Mouse (Mus musculus) cerebellum, adult 2 months (tissue): ENCODE results near the gene Pou6f1. TPM values are rescaled to one million over a fixed set of nuclear protein-coding genes. Genes with fewer than 3 reads are reported as not detected.
A peak's percentile ranks its signal among the peaks of the same experiment; 100 is the strongest.

Experiments
- DNase-seq, 2 experiments: peaks; one replicate each; pipeline ENCODE4 v3.0.0; 2021
- H3K27ac ChIP-seq: fragments of 200-500 bp; 2 replicates; pipeline ENCODE4 v1.5.1; 2012; ENCODE audit warnings: low read length, control low read depth, inconsistent platforms; ENCODE audit not compliant: insufficient read depth
- H3K27me3 ChIP-seq: fragments of 200-500 bp; 2 replicates; pipeline ENCODE4 v1.6.1; 2012; ENCODE audit warnings: inconsistent platforms, mild to moderate bottlenecking, low read length, moderate library complexity; ENCODE audit not compliant: control insufficient read depth, insufficient read depth
- H3K4me1 ChIP-seq: fragments of 200-500 bp; 2 replicates; pipeline ENCODE4 v1.6.1; 2011; ENCODE audit warnings: low read length; ENCODE audit not compliant: control insufficient read depth, insufficient read depth
- H3K4me3 ChIP-seq: fragments of 200-500 bp; replicated peaks from 2 replicates; pipeline ENCODE3; 2011; ENCODE audit warnings: mild to moderate bottlenecking, low read depth, low read length, control low read depth; ENCODE audit not compliant: insufficient read depth
- CTCF ChIP-seq: fragments of 200-500 bp; IDR thresholded peaks from 2 replicates; pipeline ENCODE4 v1.5.1; 2011; ENCODE audit warnings: low read depth, mild to moderate bottlenecking, control low read depth, low read length, moderate library complexity, borderline replicate concordance; ENCODE audit not compliant: insufficient read depth
- POLR2A ChIP-seq: fragments of 200-500 bp; IDR thresholded peaks from 2 replicates; pipeline ENCODE4 v1.6.1; 2011; ENCODE audit warnings: low read length, control low read depth, borderline replicate concordance; ENCODE audit not compliant: insufficient read depth
- WGBS: fragments of 180-500 bp; shearing (Covaris S2); methylation state at CpG from one replicate; pipeline ENCODE4 v1.1.7; 2018; 5-methylcytosine and 5-hydroxymethylcytosine counted together
- polyA plus RNA-seq: library from polyadenylated mRNA; depleted of rRNA; stranded (reverse); fragments of >200 nt; gene quantifications from 2 replicates; pipeline ENCODE4 v1.2.3, GENCODE M21; 2012

Gene Pou6f1
- polyA plus RNA-seq, 1 experiment: 63.9 TPM

GRCm38 (mm10) chr15:100600696-100601272, 1.0 kb upstream of the Pou6f1 start:
- peak in 1 of 2 experiments; percentile 28 for DNase-seq
- WGBS: 56% methylated on average over 21 of the region's 21 CpGs
- H3K4me1 ChIP-seq: peaks cover 7% of the 10 kb centered on the region
- H3K4me3 ChIP-seq: peak overlapping the region; percentile 13
- TF ChIP-seq CTCF (no peak), POLR2A (no peak)
- H3K27ac ChIP-seq: no peak overlapping the region
- H3K27me3 ChIP-seq: no peaks in the 10 kb centered on the region

GRCm38 (mm10) chr15:100600047-100600695, 387 bp upstream of the Pou6f1 start:
- TF ChIP-seq POLR2A (no peak), CTCF (peak; percentile 47; the same call in 1 of the 2 replicates)
- peaks cover 7% of the 10 kb centered on the region; the same call in 1 of the 2 replicates for H3K4me1 ChIP-seq
- DNase-seq: peak; percentile 77 to 79
- no peaks in the 10 kb centered on the region for H3K27me3 ChIP-seq
- 2% methylated on average over 35 of the region's 35 CpGs for WGBS
- H3K27ac ChIP-seq: no peak overlapping the region
- peak overlapping the region; percentile 94 for H3K4me3 ChIP-seq

GRCm38 (mm10) chr15:100598883-100599275, 905 bp downstream of the Pou6f1 start:
- WGBS: 1% methylated on average over 12 of the region's 12 CpGs
- Histone ChIP-seq H3K4me3 (peak overlapping the region; percentile 94), H3K4me1 (peaks cover 7% of the 10 kb centered on the region; the same call in 1 of the 2 replicates), H3K27me3 (no peaks in the 10 kb centered on the region), H3K27ac (no peak overlapping the region)
- TF ChIP-seq POLR2A (peak; percentile 30; the same call in 1 of the 2 replicates), CTCF (no peak)
- DNase-seq: peak; percentile 48 to 62

- 49% methylated on average over 9 of the region's 9 CpGs for WGBS
- Histone ChIP-seq H3K27ac (no peak overlapping the region), H3K27me3 (no peaks in the 10 kb centered on the region), H3K4me3 (peak overlapping the region; percentile 94), H3K4me1 (peaks cover 7% of the 10 kb centered on the region; the same call in 1 of the 2 replicates)
- DNase-seq: no peak
- no peak for TF ChIP-seq POLR2A
- TF ChIP-seq CTCF: no peak
These were observed 1.4 kb downstream of the Pou6f1 start for GRCm38 (mm10) chr15:100598287-100598882.

GRCm38 (mm10) chr15:100592817-100593216, 7.0 kb downstream of the Pou6f1 start:
- WGBS: 90% methylated on average over 6 of the region's 6 CpGs

GRCm38 (mm10) chr15:100590436-100590835, 9.3 kb downstream of the Pou6f1 start:
- no peak overlapping the region for H3K27ac ChIP-seq
- WGBS: 78% methylated on average over 8 of the region's 8 CpGs
- no peak for DNase-seq
- no peaks in the 10 kb centered on the region for H3K27me3 ChIP-seq
- no peak for TF ChIP-seq POLR2A
- no peak overlapping the region for H3K4me3 ChIP-seq
- H3K4me1 ChIP-seq: no peaks in the 10 kb centered on the region

More at GRCm38 (mm10) chr15:100592817-100593216, 7.0 kb downstream of the Pou6f1 start:
- Histone ChIP-seq H3K27me3 (no peaks in the 10 kb centered on the region), H3K4me3 (no peak overlapping the region), H3K4me1 (no peaks in the 10 kb centered on the region), H3K27ac (no peak overlapping the region)
- TF ChIP-seq CTCF (no peak), POLR2A (no peak)
- DNase-seq: no peak

- DNase-seq: no peak
- Histone ChIP-seq H3K27ac (no peak overlapping the region), H3K4me1 (no peaks in the 10 kb centered on the region), H3K4me3 (no peak overlapping the region), H3K27me3 (no peaks in the 10 kb centered on the region)
- TF ChIP-seq CTCF (no peak), POLR2A (no peak)
- WGBS: 89% methylated on average over 6 of the region's 6 CpGs
These were observed 11.5 kb downstream of the Pou6f1 start for GRCm38 (mm10) chr15:100588297-100588696.
